Mouse (Mus musculus): Measurements from ENCODE around the gene Ldlrap1. TPM values are rescaled to one million over a fixed set of nuclear protein-coding genes. Genes with fewer than 3 reads are reported as not detected.

Gene Ldlrap1
- total and polyA plus RNA-seq, 2 experiments from 2014 or later: 1.7 to 2.3 TPM

- H3K27ac ChIP-seq (ENCODE audit: low read depth, low read length): no peak overlapping the region
- TF ChIP-seq CTCF (IDR thresholded peaks at IDR 0.05; ENCODE audit: low read depth): no peak
- DNase-seq (no peak), ATAC-seq (no peak)
- H3K4me1 ChIP-seq (ENCODE audit: insufficient read depth): no peaks in the 10 kb centered on the region
- no peak overlapping the region for H3K4me3 ChIP-seq (ENCODE audit: low read depth, low read length)
- no peak overlapping the region for H3K4me2 ChIP-seq (ENCODE audit: low read depth)
- no peaks in the 10 kb centered on the region for H3K36me3 ChIP-seq (ENCODE audit: insufficient read depth)
- 81% methylated on average over 8 of the region's 8 CpGs for WGBS
- H3K9me3 ChIP-seq (ENCODE audit: low read length): no peaks in the 10 kb centered on the region
- no peak overlapping the region for H3K9ac ChIP-seq
- no peaks in the 10 kb centered on the region for H3K27me3 ChIP-seq (ENCODE audit: insufficient read depth, low read length)
Measured at GRCm38 (mm10) chr4:134719489-134719888, 48.3 kb downstream of the Ldlrap1 start.

- Histone ChIP-seq H3K27me3 (ENCODE audit: insufficient read depth, low read length) (no peaks in the 10 kb centered on the region), H3K4me3 (ENCODE audit: low read depth, low read length) (no peak overlapping the region), H3K27ac (ENCODE audit: low read depth, low read length) (no peak overlapping the region), H3K4me1 (ENCODE audit: insufficient read depth) (no peaks in the 10 kb centered on the region), H3K4me2 (ENCODE audit: low read depth) (0 out of 2 replicates have a peak overlapping the region, but pooled peaks have one; percentile 22), H3K9me3 (ENCODE audit: low read length) (no peaks in the 10 kb centered on the region), H3K9ac (no peak overlapping the region), H3K36me3 (ENCODE audit: insufficient read depth) (no peaks in the 10 kb centered on the region)
- DNase-seq (peak; percentile 90), ATAC-seq (peak; percentile 96)
- WGBS: 6% methylated on average over 8 of the region's 8 CpGs
- TF ChIP-seq CTCF (IDR thresholded peaks at IDR 0.05; ENCODE audit: low read depth): peak; percentile 88
Measured at GRCm38 (mm10) chr4:134713937-134714336, 53.9 kb downstream of the Ldlrap1 start.

DNA sequence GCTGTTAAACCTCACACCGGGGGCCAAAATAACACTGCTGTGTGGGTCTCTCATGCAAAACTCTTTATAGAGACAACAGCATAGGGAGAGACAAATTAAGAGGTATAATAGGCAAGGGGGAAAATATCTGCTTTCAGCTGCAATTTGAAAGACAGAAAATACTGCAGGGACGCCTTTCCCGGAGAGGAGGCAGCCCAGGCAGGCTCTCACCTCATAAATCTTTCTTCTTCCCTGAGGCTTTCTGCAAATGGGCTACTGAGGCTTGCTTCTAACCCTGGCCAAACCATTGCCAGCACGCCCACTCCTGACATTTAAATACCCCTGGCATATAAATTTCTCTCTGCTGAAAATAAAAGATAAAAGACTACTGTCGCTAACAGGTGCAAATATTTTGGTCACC is 62.5 kb downstream of the Ldlrap1 start:
- DNase-seq (no peak), ATAC-seq (no peak)
- H3K4me3 ChIP-seq (ENCODE audit: low read depth, low read length): no peak overlapping the region
- peaks cover 8% of the 10 kb centered on the region; the same call in 1 of the 2 replicates for H3K27me3 ChIP-seq (ENCODE audit: insufficient read depth, low read length)
- no peak for TF ChIP-seq CTCF (IDR thresholded peaks at IDR 0.05; ENCODE audit: low read depth)
- H3K27ac ChIP-seq (ENCODE audit: low read depth, low read length): no peak overlapping the region
- WGBS: 64% methylated on average over 5 of the region's 5 CpGs
- H3K9me3 ChIP-seq (ENCODE audit: low read length): no peaks in the 10 kb centered on the region
- peak overlapping the region; percentile 97; the same call in 1 of the 2 replicates for H3K4me2 ChIP-seq (ENCODE audit: low read depth)
- peaks cover 12% of the 10 kb centered on the region; the same call in 1 of the 2 replicates for H3K4me1 ChIP-seq (ENCODE audit: insufficient read depth)
- no peak overlapping the region for H3K9ac ChIP-seq
- H3K36me3 ChIP-seq (ENCODE audit: insufficient read depth): no peaks in the 10 kb centered on the region

DNA sequence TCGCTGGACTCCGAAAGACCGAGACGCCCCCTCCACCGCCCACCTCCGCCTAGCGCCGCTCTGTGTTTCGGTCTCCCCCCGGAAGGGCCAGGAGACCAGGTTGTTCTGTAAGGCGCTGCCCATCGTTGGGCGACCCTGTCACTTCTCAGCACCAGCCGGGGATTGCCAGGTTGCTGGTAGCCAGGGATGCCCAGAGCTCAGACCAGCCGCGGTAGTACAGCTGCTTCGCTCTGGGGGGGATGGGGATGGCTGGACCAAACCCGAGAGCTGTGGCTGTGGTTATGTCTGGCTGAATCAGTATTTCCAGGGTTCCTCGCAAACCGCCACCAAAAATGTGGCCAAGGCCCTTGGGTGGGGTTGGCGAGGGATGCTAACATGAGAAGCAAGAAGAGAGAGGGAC is 63.2 kb downstream of the Ldlrap1 start:
- peak; percentile 42 for ATAC-seq
- under 1% methylated on average over 21 of the region's 21 CpGs for WGBS

DNA sequence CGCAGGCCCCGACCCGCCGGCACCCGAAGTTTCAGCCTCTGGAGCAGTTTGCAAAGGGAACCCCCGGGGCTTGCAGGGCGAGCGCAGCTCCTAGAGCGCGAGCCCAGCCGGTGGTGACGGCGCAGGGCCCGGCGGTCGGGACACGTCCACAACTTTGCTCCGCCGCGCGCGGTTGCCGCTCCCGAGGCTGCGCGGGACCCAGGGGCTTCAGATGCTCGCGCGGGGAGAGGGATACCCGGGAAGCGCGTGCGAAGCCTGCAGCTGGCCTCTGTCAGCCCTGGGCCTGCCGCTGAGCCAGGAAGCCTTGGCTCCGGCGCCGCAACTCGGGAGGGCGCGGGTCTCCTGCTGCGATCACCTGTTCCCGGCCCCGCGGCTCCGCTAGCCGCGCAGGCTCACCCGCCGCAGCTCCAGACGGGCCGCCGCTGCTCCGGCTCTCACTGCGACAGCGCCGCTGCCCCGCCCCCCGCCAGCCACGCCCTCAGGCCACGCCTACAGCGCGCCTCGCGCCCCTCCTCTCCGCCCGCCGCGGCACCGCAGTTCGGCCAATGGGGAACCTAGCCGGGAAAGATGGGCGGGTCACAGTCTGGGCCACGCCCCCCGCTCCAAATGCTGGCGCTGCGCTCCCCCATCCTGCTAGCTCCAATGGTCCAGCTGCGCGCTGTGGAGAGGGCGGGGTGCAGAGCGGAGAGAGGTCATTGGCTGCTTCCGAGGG is 63.8 kb downstream of the Ldlrap1 start, which contains the start of gene Man1c1:
Gene Man1c1 (minus strand): TSS at position 456 of the 712 bp plus-strand sequence.
- TF ChIP-seq CTCF (IDR thresholded peaks at IDR 0.05; ENCODE audit: low read depth): no peak
- ATAC-seq (peak; percentile 96), DNase-seq (peak; percentile 97)
- Histone ChIP-seq H3K4me2 (ENCODE audit: low read depth) (peak within 1 kb of the TSS; percentile 97), H3K27ac (ENCODE audit: low read depth, low read length) (peak within 1 kb of the TSS; percentile 54), H3K36me3 (ENCODE audit: insufficient read depth) (no peaks in the 10 kb centered on the region), H3K27me3 (ENCODE audit: insufficient read depth, low read length) (peaks cover 8% of the 10 kb centered on the region; the same call in 1 of the 2 replicates), H3K9ac (peak within 1 kb of the TSS; percentile 52), H3K4me1 (ENCODE audit: insufficient read depth) (peaks cover 12% of the 10 kb centered on the region; the same call in 1 of the 2 replicates), H3K9me3 (ENCODE audit: low read length) (no peaks in the 10 kb centered on the region), H3K4me3 (ENCODE audit: low read depth, low read length) (peak within 1 kb of the TSS; percentile 64)
- 2% methylated on average over 64 of the region's 81 CpGs for WGBS

More for the DNA sequence above, 63.2 kb downstream of the Ldlrap1 start:
- Histone ChIP-seq H3K36me3 (ENCODE audit: insufficient read depth) (no peaks in the 10 kb centered on the region), H3K27ac (ENCODE audit: low read depth, low read length) (peak overlapping the region; percentile 3; the same call in 1 of the 2 replicates), H3K4me2 (ENCODE audit: low read depth) (peak overlapping the region; percentile 97), H3K9me3 (ENCODE audit: low read length) (no peaks in the 10 kb centered on the region), H3K4me3 (ENCODE audit: low read depth, low read length) (peak overlapping the region; percentile 64), H3K9ac (peak overlapping the region; percentile 52), H3K27me3 (ENCODE audit: insufficient read depth, low read length) (peaks cover 8% of the 10 kb centered on the region; the same call in 1 of the 2 replicates), H3K4me1 (ENCODE audit: insufficient read depth) (peaks cover 12% of the 10 kb centered on the region; the same call in 1 of the 2 replicates)
- TF ChIP-seq CTCF (IDR thresholded peaks at IDR 0.05; ENCODE audit: low read depth): 0 out of 2 replicates have a peak, but pooled peaks have one; percentile 0
- DNase-seq: no peak

- Histone ChIP-seq H3K36me3 (ENCODE audit: insufficient read depth) (no peaks in the 10 kb centered on the region), H3K4me3 (ENCODE audit: low read depth, low read length) (peak overlapping the region; percentile 64), H3K9me3 (ENCODE audit: low read length) (no peaks in the 10 kb centered on the region), H3K27me3 (ENCODE audit: insufficient read depth, low read length) (peaks cover 8% of the 10 kb centered on the region; the same call in 1 of the 2 replicates), H3K4me1 (ENCODE audit: insufficient read depth) (peaks cover 12% of the 10 kb centered on the region; the same call in 1 of the 2 replicates), H3K9ac (peak overlapping the region; percentile 52), H3K4me2 (ENCODE audit: low read depth) (peak overlapping the region; percentile 97), H3K27ac (ENCODE audit: low read depth, low read length) (no peak overlapping the region; the same call in 1 of the 2 replicates)
- 3% methylated on average over 85 of the region's 90 CpGs for WGBS
- ATAC-seq: no peak; the same call in 1 of the 2 replicates
- DNase-seq: no peak
- no peak for TF ChIP-seq CTCF (IDR thresholded peaks at IDR 0.05; ENCODE audit: low read depth)
Measured at GRCm38 (mm10) chr4:134702981-134703834, 64.6 kb downstream of the Ldlrap1 start.
